Mouse (Mus musculus) bone marrow macrophage, adult 2 months (primary cell): ENCODE results near the gene Immp2l.

ENCODE experiments used
- CTCF ChIP-seq: IDR thresholded peaks from 2 replicates; pipeline ENCODE4 v1.5.1; 2012; ENCODE audit warnings: low read depth, mild to moderate bottlenecking, low read length, moderate library complexity
- POLR2A ChIP-seq: IDR thresholded peaks from 2 replicates; pipeline ENCODE4 v1.6.1; 2012; ENCODE audit warnings: mild to moderate bottlenecking, low read depth, low read length, borderline replicate concordance

- TF ChIP-seq CTCF (no peak), POLR2A (no peak)
Measured at GRCm38 (mm10) chr12:41878972-41879371, 855.1 kb downstream of the Immp2l start.
